Mouse (Mus musculus) bone marrow macrophage, adult 2 months (primary cell): ENCODE measurements at regions not wholly inside any gene's neighbourhood (a gene's known extent, or its start where the extent isn't known, plus 50 kb on each side); places are given as distances from the start of the nearest gene placed in this dataset.

Source experiments
- CTCF ChIP-seq: IDR thresholded peaks from 2 replicates; pipeline ENCODE4 v1.5.1; 2012; ENCODE audit warnings: low read depth, mild to moderate bottlenecking, low read length, moderate library complexity
- POLR2A ChIP-seq: IDR thresholded peaks from 2 replicates; pipeline ENCODE4 v1.6.1; 2012; ENCODE audit warnings: mild to moderate bottlenecking, low read depth, low read length, borderline replicate concordance

DNA sequence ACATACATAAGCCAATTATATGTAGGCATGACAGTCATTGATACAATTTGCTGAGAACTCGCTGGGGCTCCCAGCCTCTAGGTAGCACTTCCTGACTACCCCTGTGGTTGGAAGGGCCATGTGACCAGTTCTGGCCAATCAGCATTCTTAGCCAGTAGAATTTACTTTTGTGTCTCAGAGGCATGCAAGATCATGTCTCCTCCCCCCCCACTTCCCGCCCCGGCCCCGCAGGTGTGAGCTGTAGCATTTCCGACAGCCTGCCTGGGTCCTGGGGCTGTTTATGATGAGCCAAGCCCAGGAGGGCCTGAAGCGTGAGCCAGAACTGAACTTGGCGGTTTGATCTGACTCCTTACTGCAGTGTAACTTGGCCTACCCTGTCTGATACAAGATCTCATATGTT is 52.3 kb upstream of the Ccdc167 start:
- TF ChIP-seq POLR2A, result no peak
- TF ChIP-seq CTCF, result no peak
